Comparison of ENCODE assay signal across 8 mouse cellular contexts in the genomic region with DNA sequence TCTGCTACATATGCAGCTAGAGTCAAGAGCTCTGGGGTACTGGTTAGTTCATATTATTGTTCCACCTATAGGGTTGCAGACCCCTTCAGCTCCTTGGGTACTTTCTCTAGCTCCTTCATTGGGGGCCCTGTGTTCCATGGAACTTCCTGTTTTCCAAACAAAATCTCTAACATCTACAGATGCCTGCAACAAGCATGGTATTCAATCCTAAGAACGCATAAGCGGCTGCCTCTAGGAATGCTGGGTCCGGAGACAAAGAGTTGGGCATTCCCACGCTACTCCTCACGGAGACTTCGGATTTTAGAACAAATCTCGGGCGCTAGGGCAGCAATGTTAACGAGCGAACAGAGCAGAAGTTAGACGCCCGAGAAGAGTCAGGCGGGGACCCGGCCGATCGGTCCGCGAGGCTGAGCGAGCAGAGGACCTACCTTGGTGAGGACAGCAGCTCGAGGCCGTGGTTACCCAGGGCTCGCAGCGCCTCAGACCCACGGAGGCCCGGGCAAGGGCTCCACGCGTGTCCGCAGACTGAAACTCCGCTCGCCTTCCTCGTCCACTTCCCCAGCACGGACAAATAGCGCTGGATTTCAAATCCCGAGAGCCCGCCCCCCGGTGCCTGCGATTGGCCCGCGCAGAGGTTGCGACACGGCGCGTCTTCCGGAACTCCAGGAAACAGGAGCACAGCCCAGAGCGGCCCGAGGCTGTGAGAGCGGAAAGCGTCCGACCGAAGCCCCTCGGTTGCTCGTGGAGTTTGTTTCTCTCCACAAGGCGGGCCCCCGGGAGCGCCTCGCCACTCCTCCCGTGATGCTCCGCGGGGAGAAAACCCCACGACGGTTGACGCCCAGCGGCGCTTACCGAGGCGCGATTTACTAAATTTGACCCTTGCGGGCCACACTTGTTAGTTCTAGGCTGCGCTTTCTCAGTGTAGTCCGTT. TPM values are rescaled to one million over a fixed set of nuclear protein-coding genes. Genes with fewer than 3 reads are reported as not detected.
DNase-seq lines count a peak whose midpoint lies in the region; ATAC-seq and TF ChIP-seq lines count a peak whose summit lies in the region.

A gene (minus strand): TSS at position 584 of the 931 bp plus-strand sequence.

- H3K4me3 ChIP-seq in hindbrain, embryonic 13.5 days = peak within 1 kb of the TSS; percentile 81

- ATAC-seq in Patski = peak; percentile 99
- ATAC-seq in hindbrain, embryonic 13.5 days (ENCODE audit: low FRiP score) = peak; percentile 100

- TF ChIP-seq CTCF in Patski (IDR thresholded peaks at IDR 0.05) = no peak

- CTCF ChIA-PET in Patski (lab: Charles Lee) = interaction anchor here (0.7 kb wide), 1 partner anchor 99 kb away, joined by 3 read pairs; no protein-coding TSS in a partner anchor

- WGBS in hindbrain, embryonic 13.5 days = under 1% methylated on average over 70 of the region's 70 CpGs

- H3K27ac ChIP-seq in hindbrain, embryonic 13.5 days = peak within 1 kb of the TSS; percentile 95

- H3K9me3 ChIP-seq in hindbrain, embryonic 13.5 days = no peaks in the 10 kb centered on the region

- H3K4me2 ChIP-seq in hindbrain, embryonic 13.5 days = peak within 1 kb of the TSS; percentile 60

- H3K27me3 ChIP-seq in Patski = no peaks in the 10 kb centered on the region
- H3K27me3 ChIP-seq in hindbrain, embryonic 13.5 days = no peaks in the 10 kb centered on the region

- POLR2A ChIA-PET in Patski (lab: Charles Lee) = interaction anchor here (0.7 to 1.1 kb wide), 2 partner anchors 81 to 102 kb away, joined by 4 to 5 read pairs; no protein-coding TSS in a partner anchor

- H3K36me3 ChIP-seq in hindbrain, embryonic 13.5 days = no peaks in the 10 kb centered on the region; the same call in 1 of the 2 replicates

- in situ Hi-C loops in Patski (cut with MboI; ENCODE audit: low pct_unique_long_range_greater_than_20kb) = no loop called here

- peaks cover 12% of the 10 kb centered on the region for H3K4me1 ChIP-seq in hindbrain, embryonic 13.5 days (replicated peaks)

- peak; percentile 77 for DNase-seq in Patski (ENCODE audit: low read depth, low spot score)
- peak; percentile 96 to 97 for DNase-seq in cerebellum, postnatal 14 days
- peak; percentile 89 for DNase-seq in frontal cortex, postnatal 14 days (ENCODE audit: low spot score in 2 of 2)
- peak; percentile 91 to 92 for DNase-seq in layer of hippocampus, postnatal 25 days (ENCODE audit: extremely low spot score in 1 of 2, low spot score in 1 of 2)
- peak; percentile 96 for DNase-seq in lung, postnatal 25 days (ENCODE audit: low spot score)
- DNase-seq in retina, embryonic 14.5 days (ENCODE audit: low spot score) = peak; percentile 96
- peak; percentile 95 for DNase-seq in thymus, postnatal 4 days

- peak within 1 kb of the TSS; percentile 69 for H3K9ac ChIP-seq in hindbrain, embryonic 13.5 days

RNA-seq across cellular contexts. Expression of the gene that starts here (rescaled TPM):
- polyA plus RNA-seq in Patski (2021) = 9.0 TPM
- 16.1 and 16.6 TPM in 2 replicates for polyA plus RNA-seq in hindbrain, embryonic 13.5 days (2015; fragmentation: Nextera tagmentation; extraction: Ambion mirVana)
- under 1 TPM; 0.59 to 0.71 TPM for total RNA-seq in layer of hippocampus, postnatal 25 days (2021)

Comparison
In these comparisons a context has a peak if more than half of its experiments do, and no peak if none do; other contexts are left out.
1. Peak in every context shown above with its lines: DNase-seq, ATAC-seq, H3K4me3 ChIP-seq and H3K27ac ChIP-seq.
2. Peak in DNase-seq in layer of hippocampus, postnatal 25 days; RNA of the gene not detected or under 1 TPM.